Mouse (Mus musculus): ENCODE data around the gene Pold1. TPM values are rescaled to one million over a fixed set of nuclear protein-coding genes. Genes with fewer than 3 reads are reported as not detected.

The Pold1 gene
- polyA plus RNA-seq, 1 experiment, result 18.1 TPM

DNA sequence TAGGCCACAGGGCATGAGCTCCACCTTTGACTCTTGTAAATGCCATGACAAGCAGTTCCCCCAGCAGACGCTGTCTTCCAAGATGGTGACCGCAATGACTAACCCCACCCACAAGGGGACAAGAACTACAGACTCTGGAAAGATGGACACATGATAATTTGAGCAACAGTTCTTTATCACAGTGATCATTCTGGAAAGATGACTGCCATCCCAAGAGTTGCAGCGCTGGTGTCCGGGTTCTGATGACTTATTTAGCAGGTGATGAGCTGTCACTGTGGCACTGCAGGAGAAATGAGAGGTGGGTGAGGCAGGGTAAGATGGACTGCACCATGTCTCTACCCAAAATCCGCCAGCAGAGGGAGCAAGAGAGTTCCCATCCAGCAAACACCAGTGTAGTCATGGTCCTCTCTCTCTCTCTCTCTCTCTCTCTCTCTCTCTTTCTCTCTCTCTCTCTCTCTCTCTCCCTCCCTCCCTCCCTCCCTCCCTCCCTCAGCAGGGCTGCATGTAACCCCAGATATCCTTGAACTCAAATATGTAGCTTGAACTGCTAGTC lies 47.0 kb downstream of the Pold1 start:
- peaks cover 13% of the 10 kb centered on the region for H3K4me1 ChIP-seq (ENCODE audit: control insufficient read depth, insufficient read depth, low read length)
- H3K36me3 ChIP-seq (ENCODE audit: control insufficient read depth, insufficient read depth, low read length), result no peaks in the 10 kb centered on the region
- H3K27ac ChIP-seq (ENCODE audit: control insufficient read depth, insufficient read depth, low read depth, low read length), result no peak overlapping the region
- H3K4me3 ChIP-seq (ENCODE audit: control insufficient read depth, low read depth, low read length), result no peak overlapping the region
- TF ChIP-seq CTCF (IDR thresholded peaks at IDR 0.05; ENCODE audit: control insufficient read depth, insufficient read depth, insufficient replicate concordance, low read depth, low read length) (peak; percentile 59; the same call in 1 of the 2 replicates), POLR2A (IDR thresholded peaks at IDR 0.05; ENCODE audit: control insufficient read depth, low read depth, low read length) (no peak)
- H3K27me3 ChIP-seq (ENCODE audit: control insufficient read depth, insufficient read depth, low read length), result no peaks in the 10 kb centered on the region

GRCm38 (mm10) chr7:44500046-44500445 lies 48.6 kb downstream of the Pold1 start:
- no peak overlapping the region for H3K27ac ChIP-seq (ENCODE audit: control insufficient read depth, insufficient read depth, low read depth, low read length)
- TF ChIP-seq POLR2A (IDR thresholded peaks at IDR 0.05; ENCODE audit: control insufficient read depth, low read depth, low read length), result peak; percentile 38; the same call in 1 of the 2 replicates
- TF ChIP-seq CTCF (IDR thresholded peaks at IDR 0.05; ENCODE audit: control insufficient read depth, insufficient read depth, insufficient replicate concordance, low read depth, low read length), result no peak
- peaks cover 13% of the 10 kb centered on the region for H3K4me1 ChIP-seq (ENCODE audit: control insufficient read depth, insufficient read depth, low read length)
- no peaks in the 10 kb centered on the region for H3K36me3 ChIP-seq (ENCODE audit: control insufficient read depth, insufficient read depth, low read length)
- peak overlapping the region; percentile 30 for H3K4me3 ChIP-seq (ENCODE audit: control insufficient read depth, low read depth, low read length)
- no peaks in the 10 kb centered on the region for H3K27me3 ChIP-seq (ENCODE audit: control insufficient read depth, insufficient read depth, low read length)

GRCm38 (mm10) chr7:44498922-44499321 lies 49.7 kb downstream of the Pold1 start:
- Histone ChIP-seq H3K27me3 (ENCODE audit: control insufficient read depth, insufficient read depth, low read length) (no peaks in the 10 kb centered on the region), H3K4me3 (ENCODE audit: control insufficient read depth, low read depth, low read length) (peak overlapping the region; percentile 19), H3K4me1 (ENCODE audit: control insufficient read depth, insufficient read depth, low read length) (peaks cover 13% of the 10 kb centered on the region), H3K27ac (ENCODE audit: control insufficient read depth, insufficient read depth, low read depth, low read length) (no peak overlapping the region), H3K36me3 (ENCODE audit: control insufficient read depth, insufficient read depth, low read length) (no peaks in the 10 kb centered on the region)
- TF ChIP-seq POLR2A (IDR thresholded peaks at IDR 0.05; ENCODE audit: control insufficient read depth, low read depth, low read length) (no peak), CTCF (IDR thresholded peaks at IDR 0.05; ENCODE audit: control insufficient read depth, insufficient read depth, insufficient replicate concordance, low read depth, low read length) (no peak)

DNA sequence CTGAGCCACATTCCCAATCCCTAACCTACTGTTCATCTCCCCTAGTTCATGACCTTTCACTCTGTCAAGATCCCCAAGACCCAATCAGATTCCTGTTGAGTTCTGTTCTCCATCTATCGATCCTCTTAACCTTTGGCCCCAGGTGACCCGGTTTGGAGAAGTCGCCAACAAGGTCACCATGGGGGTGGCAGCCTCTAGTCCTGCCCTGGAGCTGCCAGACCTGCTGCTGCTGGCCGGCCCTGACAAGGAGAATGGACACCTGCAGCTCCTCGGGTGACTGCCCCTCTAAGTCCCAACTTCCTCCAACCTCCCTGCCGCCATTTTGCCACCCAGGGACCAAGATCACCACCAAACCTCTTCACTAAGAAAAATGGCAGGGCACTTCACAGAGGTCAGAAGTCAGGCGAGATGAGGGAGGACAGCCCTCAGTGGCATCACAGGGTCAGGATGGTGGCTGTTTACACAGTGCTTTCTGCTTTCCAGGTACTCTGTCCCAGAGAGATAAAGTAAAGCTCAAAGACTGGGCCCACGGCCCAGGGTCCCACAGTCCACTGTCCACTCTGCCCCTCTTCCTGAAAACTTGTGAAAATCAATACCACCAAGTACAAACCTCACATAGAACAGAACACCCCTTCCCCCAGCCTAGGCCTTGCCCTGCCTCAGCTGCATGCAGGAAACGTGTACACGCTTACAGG lies 51.1 kb downstream of the Pold1 start:
- peaks cover 13% of the 10 kb centered on the region for H3K4me1 ChIP-seq (ENCODE audit: control insufficient read depth, insufficient read depth, low read length)
- peak overlapping the region; percentile 96 for H3K4me3 ChIP-seq (ENCODE audit: control insufficient read depth, low read depth, low read length)
- TF ChIP-seq CTCF (IDR thresholded peaks at IDR 0.05; ENCODE audit: control insufficient read depth, insufficient read depth, insufficient replicate concordance, low read depth, low read length) (no peak), POLR2A (IDR thresholded peaks at IDR 0.05; ENCODE audit: control insufficient read depth, low read depth, low read length) (no peak)
- no peaks in the 10 kb centered on the region for H3K36me3 ChIP-seq (ENCODE audit: control insufficient read depth, insufficient read depth, low read length)
- H3K27ac ChIP-seq (ENCODE audit: control insufficient read depth, insufficient read depth, low read depth, low read length), result peak overlapping the region; percentile 46; the same call in 1 of the 2 replicates
- no peaks in the 10 kb centered on the region for H3K27me3 ChIP-seq (ENCODE audit: control insufficient read depth, insufficient read depth, low read length)

DNA sequence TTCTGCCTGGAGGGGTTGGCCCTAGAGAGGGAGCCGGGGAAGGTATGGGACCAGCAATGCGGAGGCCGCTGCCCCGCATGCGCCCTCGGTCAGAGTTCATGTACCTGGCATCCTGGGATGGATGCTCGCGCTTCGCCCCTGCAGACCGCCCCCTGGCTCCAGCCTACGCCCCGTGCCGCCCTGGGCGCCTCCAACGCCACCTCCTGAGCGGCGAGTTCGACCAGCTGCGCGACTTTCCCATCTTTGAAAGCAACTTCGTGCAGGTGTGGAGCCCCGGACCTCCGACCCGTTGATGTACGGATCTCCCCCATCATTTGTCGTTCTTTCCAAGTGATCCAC lies 51.9 kb downstream of the Pold1 start:
- Histone ChIP-seq H3K36me3 (ENCODE audit: control insufficient read depth, insufficient read depth, low read length) (no peaks in the 10 kb centered on the region), H3K27ac (ENCODE audit: control insufficient read depth, insufficient read depth, low read depth, low read length) (peak overlapping the region; percentile 93), H3K4me3 (ENCODE audit: control insufficient read depth, low read depth, low read length) (peak overlapping the region; percentile 96), H3K4me1 (ENCODE audit: control insufficient read depth, insufficient read depth, low read length) (peaks cover 13% of the 10 kb centered on the region), H3K27me3 (ENCODE audit: control insufficient read depth, insufficient read depth, low read length) (no peaks in the 10 kb centered on the region)
- no peak; the same call in 1 of the 2 replicates for TF ChIP-seq POLR2A (IDR thresholded peaks at IDR 0.05; ENCODE audit: control insufficient read depth, low read depth, low read length)
- TF ChIP-seq CTCF (IDR thresholded peaks at IDR 0.05; ENCODE audit: control insufficient read depth, insufficient read depth, insufficient replicate concordance, low read depth, low read length), result no peak

DNA sequence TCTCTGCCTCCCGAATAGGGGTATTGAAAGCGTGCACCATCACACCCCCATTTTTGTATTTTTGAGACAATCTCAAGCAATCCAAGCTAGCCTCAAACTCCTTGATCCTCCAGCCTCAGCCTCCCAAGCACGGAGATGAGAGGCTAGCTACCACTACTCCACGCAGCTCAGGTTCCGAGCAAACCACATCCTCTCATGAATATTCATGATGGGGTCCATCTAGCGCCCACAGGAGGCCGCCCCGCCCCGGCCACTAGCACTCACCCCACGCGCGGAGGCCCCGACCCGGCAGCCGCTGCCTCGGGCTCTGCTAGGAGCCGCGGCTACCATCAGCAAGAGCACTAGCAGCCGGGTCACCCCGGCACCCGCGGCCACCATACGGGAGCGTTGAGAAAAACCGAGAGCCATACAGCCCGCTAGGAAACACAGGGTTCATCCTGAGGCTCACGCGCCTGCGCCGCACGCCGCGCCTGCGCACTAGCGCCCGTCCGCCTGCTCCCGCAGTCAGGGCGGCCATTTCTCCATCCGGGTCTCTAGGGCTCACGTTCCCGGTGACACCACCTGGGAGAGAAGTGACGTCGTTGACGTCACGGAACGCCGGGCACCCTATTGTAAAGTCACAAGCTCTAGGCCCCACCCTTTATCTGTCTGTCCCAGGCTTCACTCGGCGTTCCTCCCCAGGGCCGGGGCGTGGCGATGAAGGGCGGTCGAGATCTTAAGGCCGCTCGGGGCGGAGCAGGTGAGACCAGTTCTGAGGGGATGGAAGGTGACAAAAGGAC lies 52.5 kb downstream of the Pold1 start, which contains the start of the genes Emc10 and Fam71e1:
TSS of gene Emc10 (minus strand) at position 538 of the 779 bp plus-strand sequence.
TSS of gene Fam71e1 (plus strand) at position 590 of the 779 bp plus-strand sequence.
- Histone ChIP-seq H3K27me3 (ENCODE audit: control insufficient read depth, insufficient read depth, low read length) (no peaks in the 10 kb centered on the region), H3K4me1 (ENCODE audit: control insufficient read depth, insufficient read depth, low read length) (peaks cover 13% of the 10 kb centered on the region), H3K27ac (ENCODE audit: control insufficient read depth, insufficient read depth, low read depth, low read length) (peak within 1 kb of the TSS; percentile 93), H3K36me3 (ENCODE audit: control insufficient read depth, insufficient read depth, low read length) (no peaks in the 10 kb centered on the region), H3K4me3 (ENCODE audit: control insufficient read depth, low read depth, low read length) (peak within 1 kb of the TSS; percentile 96)
- no peak for TF ChIP-seq CTCF (IDR thresholded peaks at IDR 0.05; ENCODE audit: control insufficient read depth, insufficient read depth, insufficient replicate concordance, low read depth, low read length)
- peak; percentile 94 for TF ChIP-seq POLR2A (IDR thresholded peaks at IDR 0.05; ENCODE audit: control insufficient read depth, low read depth, low read length)

DNA sequence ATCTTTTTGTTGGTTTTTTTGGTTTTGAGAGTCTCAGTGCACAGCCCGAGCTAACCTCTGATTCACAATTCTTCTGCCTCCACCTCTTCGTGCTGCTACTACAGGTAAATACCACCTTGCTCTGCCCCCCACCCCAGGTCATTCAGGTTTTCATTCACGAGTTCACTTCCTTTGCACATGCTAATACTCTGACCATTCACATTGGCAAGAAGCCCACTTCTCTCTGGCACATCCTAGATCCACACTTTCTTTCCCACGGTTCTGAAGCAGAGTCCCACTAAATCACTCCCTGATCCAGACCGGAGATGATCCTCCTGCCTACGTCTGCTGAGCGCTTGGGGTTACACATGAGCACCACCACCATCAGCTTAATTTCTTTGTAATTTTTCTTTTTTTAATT lies 53.6 kb downstream of the Pold1 start:
- Histone ChIP-seq H3K27me3 (ENCODE audit: control insufficient read depth, insufficient read depth, low read length) (no peaks in the 10 kb centered on the region), H3K36me3 (ENCODE audit: control insufficient read depth, insufficient read depth, low read length) (no peaks in the 10 kb centered on the region), H3K4me3 (ENCODE audit: control insufficient read depth, low read depth, low read length) (peak overlapping the region; percentile 96), H3K4me1 (ENCODE audit: control insufficient read depth, insufficient read depth, low read length) (peaks cover 7% of the 10 kb centered on the region), H3K27ac (ENCODE audit: control insufficient read depth, insufficient read depth, low read depth, low read length) (no peak overlapping the region)
- TF ChIP-seq CTCF (IDR thresholded peaks at IDR 0.05; ENCODE audit: control insufficient read depth, insufficient read depth, insufficient replicate concordance, low read depth, low read length) (no peak), POLR2A (IDR thresholded peaks at IDR 0.05; ENCODE audit: control insufficient read depth, low read depth, low read length) (no peak)
